Mouse (Mus musculus) Patski (cell line): Measurements from ENCODE around the gene 0610040J01Rik. TPM values are rescaled to one million over a fixed set of nuclear protein-coding genes. Genes with fewer than 3 reads are reported as not detected.

Experiments used
- ATAC-seq: fragments of 100-300 bp; one replicate; pipeline ENCODE4 v1.8.0; 2021
- CTCF ChIA-PET: fragments of 350-600 bp; sonication (Branson Sonifier 250); formaldehyde crosslinking; loops from one replicate; lab custom pipeline; 2022; ENCODE audit warnings: inconsistent platforms; lab: Charles Lee
- POLR2A ChIA-PET: fragments of 350-600 bp; sonication (Branson Sonifier 250); formaldehyde crosslinking; loops from one replicate; lab custom pipeline; 2022; ENCODE audit warnings: antibody characterized with exemption, inconsistent platforms; lab: Charles Lee
- DNase-seq: peaks from one replicate; pipeline ENCODE4 v3.0.0-alpha.2; 2011; ENCODE audit warnings: low read depth, low spot score
- H3K27me3 ChIP-seq: fragments of 371-371 bp; one replicate; pipeline ENCODE4 v1.5.1; 2021
- CTCF ChIP-seq: fragments of 100-300 bp; IDR thresholded peaks from one replicate; pipeline ENCODE4 v1.5.1; 2021
- in situ Hi-C: fragments of 300-500 bp; cut with MboI; formaldehyde crosslinking; loops from 3 replicates; pipeline ENCODE4 v1.11.1; 2018; ENCODE audit warnings: low pct_unique_long_range_greater_than_20kb, mixed read lengths
- polyA plus RNA-seq: library from polyadenylated mRNA; unstranded; gene quantifications from one replicate; pipeline ENCODE4 v1.2.3, GENCODE M21; 2021

The 0610040J01Rik gene
- polyA plus RNA-seq, 1 experiment from 2014 or later: 0.58 TPM

DNA sequence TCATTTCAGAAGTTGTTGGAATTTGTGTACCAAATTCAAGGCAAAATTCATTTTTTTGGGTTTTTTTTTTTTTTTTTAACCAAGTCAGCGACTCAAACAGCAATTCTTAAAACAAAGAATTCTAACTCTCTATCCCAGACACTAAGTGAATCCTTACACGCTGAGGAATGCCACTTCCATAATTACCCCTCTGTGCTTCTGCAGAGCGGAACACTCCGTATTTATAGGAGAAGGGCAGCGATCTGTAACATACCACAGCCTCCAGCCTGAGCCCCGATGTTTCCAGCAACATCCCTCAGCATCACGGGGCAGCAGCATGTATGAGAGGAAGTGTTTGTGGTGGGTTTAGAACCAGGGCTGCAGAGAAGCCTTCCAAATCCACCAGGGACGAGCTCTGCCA, 135.4 kb downstream of the 0610040J01Rik start:
- no peak for TF ChIP-seq CTCF
- H3K27me3 ChIP-seq: no peaks in the 10 kb centered on the region
- CTCF ChIA-PET: interaction anchor here (1.4 kb wide), 1 partner anchor 122 kb away, joined by 5 read pairs; no protein-coding TSS in a partner anchor
- DNase-seq: no peak
- POLR2A ChIA-PET: no interaction called here
- peak; percentile 61 for ATAC-seq
- in situ Hi-C loops: no loop called here

DNA sequence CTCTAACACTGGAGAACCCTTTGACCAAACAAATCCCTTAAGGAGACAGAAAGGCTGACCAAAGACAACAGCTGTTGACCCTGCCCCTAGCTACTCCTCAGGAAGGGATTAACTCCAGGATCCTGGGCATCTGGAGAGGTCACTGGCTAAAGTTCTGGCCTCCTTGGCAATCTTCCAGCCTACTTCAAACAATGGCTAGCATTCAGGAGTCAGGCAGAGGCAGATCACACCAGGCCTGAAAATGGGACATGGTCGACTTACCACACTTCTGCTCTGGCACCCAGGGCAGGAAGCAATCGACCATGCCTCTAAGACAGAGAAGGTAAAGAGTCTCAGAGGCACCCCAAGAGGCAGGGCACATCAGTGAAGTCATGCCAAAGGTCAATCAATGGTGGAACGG, 137.0 kb downstream of the 0610040J01Rik start:
- ATAC-seq (no peak), DNase-seq (no peak)
- TF ChIP-seq CTCF: no peak
- ChIA-PET CTCF (interaction anchor here (2.0 kb wide), 1 partner anchor 11 kb away, joined by 4 read pairs; no protein-coding TSS in a partner anchor), POLR2A (interaction anchor here (1.3 kb wide), 1 partner anchor 15 kb away, joined by 3 read pairs; no protein-coding TSS in a partner anchor)
- in situ Hi-C loops: no loop called here
- H3K27me3 ChIP-seq: no peaks in the 10 kb centered on the region

Other genes starting within 250 kb of the 0610040J01Rik start
- gene Nwd2, start 163.3 kb upstream of the 0610040J01Rik start, polyA plus RNA-seq: 6.1 TPM
- 100 TPM for gene Rell1, start 156.5 kb downstream of the 0610040J01Rik start, polyA plus RNA-seq